Mouse (Mus musculus): ENCODE measurements around the gene Atp11a. TPM values are rescaled to one million over a fixed set of nuclear protein-coding genes. Genes with fewer than 3 reads are reported as not detected.

Gene Atp11a
- polyA plus RNA-seq, 1 experiment from 2014 or later, result 19.9 TPM

DNA sequence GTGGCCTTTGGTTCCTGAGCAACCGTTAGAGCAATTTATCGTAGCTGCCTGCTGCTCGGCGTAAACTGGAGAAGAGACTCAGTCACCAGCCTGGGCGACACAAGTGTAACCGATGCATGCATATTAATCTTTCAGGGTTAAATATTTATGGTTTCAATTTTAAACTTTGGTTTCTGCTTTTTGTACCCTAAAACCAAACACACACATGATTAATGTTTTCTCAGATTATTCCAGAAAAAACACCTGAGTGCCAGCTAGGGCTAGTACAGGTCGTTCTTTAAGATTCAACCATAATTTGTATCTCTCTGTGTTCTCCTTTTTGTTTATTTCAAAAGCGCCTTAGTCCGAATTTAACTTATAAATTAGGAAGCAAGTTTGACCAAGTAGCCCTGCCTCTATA lies 17.7 kb upstream of the Atp11a start:
- Histone ChIP-seq H3K4me1 (ENCODE audit: control insufficient read depth in 2 of 2, insufficient read depth in 2 of 2, low read length in 2 of 2) (no peaks in the 10 kb centered on the region), H3K9me3 (ENCODE audit: control insufficient read depth, low read length) (no peaks in the 10 kb centered on the region), H3K27me3 (ENCODE audit: control insufficient read depth, insufficient read depth, low read length) (no peaks in the 10 kb centered on the region), H3K4me2 (ENCODE audit: low read length) (no peak overlapping the region), H3K9ac (ENCODE audit: low read length) (no peak overlapping the region), H3K4me3 (ENCODE audit: control insufficient read depth in 1 of 2, insufficient read depth in 1 of 2, low read depth in 1 of 2, low read length in 2 of 2) (no peak overlapping the region), H3K36me3 (ENCODE audit: control insufficient read depth, insufficient read depth, low read length) (no peaks in the 10 kb centered on the region), H3K27ac (replicated peaks in 1 of 2; ENCODE audit: control insufficient read depth in 1 of 2, insufficient read depth in 1 of 2, low read depth in 2 of 2, low read length in 2 of 2) (no peak overlapping the region)
- ATAC-seq (ENCODE audit: insufficient number of reproducible peaks, insufficient read depth, low FRiP score, low read depth), result no peak
- 86% methylated on average over 9 of the region's 9 CpGs for WGBS

DNA sequence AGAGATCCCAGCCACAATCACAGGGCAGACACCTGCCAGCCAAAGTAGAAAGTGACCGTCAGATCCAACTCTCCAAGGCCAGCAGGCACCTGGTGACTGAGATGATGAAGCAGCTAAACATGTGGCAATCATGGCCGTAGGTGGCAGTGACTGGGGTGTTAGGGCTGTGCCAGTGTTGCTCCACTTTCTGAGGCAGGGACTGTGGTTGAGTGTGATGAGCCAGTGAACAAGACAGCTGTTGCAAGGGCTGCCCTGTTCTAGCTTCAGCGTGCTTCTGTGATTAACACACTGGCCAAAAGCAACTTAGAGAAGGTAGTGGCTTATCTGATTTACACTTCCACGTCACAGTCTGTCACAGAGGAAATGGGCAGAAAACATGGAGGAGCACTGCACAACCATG lies 13.4 kb upstream of the Atp11a start:
- H3K27me3 ChIP-seq (ENCODE audit: control insufficient read depth, insufficient read depth, low read length), result no peaks in the 10 kb centered on the region
- no peak overlapping the region for H3K27ac ChIP-seq (replicated peaks in 1 of 2; ENCODE audit: control insufficient read depth in 1 of 2, insufficient read depth in 1 of 2, low read depth in 2 of 2, low read length in 2 of 2)
- WGBS, result 75% methylated on average over 4 of the region's 4 CpGs
- peaks cover 6% of the 10 kb centered on the region; the same call in 1 of the 2 replicates for H3K9me3 ChIP-seq (ENCODE audit: control insufficient read depth, low read length)
- H3K4me1 ChIP-seq (ENCODE audit: control insufficient read depth in 2 of 2, insufficient read depth in 2 of 2, low read length in 2 of 2), result no peaks in the 10 kb centered on the region
- no peak overlapping the region for H3K4me3 ChIP-seq (ENCODE audit: control insufficient read depth in 1 of 2, insufficient read depth in 1 of 2, low read depth in 1 of 2, low read length in 2 of 2)
- no peaks in the 10 kb centered on the region for H3K36me3 ChIP-seq (ENCODE audit: control insufficient read depth, insufficient read depth, low read length)
- ATAC-seq (ENCODE audit: insufficient number of reproducible peaks, insufficient read depth, low FRiP score, low read depth), result no peak
- no peak overlapping the region for H3K4me2 ChIP-seq (ENCODE audit: low read length)
- no peak overlapping the region for H3K9ac ChIP-seq (ENCODE audit: low read length)

DNA sequence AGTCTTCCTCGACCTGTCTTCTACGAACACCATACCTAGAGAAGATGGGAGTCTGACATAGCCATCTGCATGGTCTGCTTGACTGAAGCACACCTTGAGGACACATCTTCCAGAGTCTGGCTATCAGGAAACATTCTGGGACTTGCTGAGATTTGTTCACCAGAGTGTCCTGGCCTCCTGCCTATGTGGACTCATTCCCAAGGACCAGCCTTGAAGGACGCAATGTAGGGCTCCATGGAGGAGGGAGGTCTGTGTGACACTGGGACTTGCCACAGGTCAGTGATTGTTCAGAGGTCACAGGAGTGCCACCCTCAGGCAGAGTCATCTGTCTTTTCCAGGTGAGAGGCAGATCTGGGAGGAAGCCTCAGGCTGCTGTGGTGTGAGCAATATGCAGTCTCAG lies 8.6 kb upstream of the Atp11a start:
- WGBS, result 84% methylated on average over 3 of the region's 3 CpGs
- no peak overlapping the region for H3K9ac ChIP-seq (ENCODE audit: low read length)
- H3K27ac ChIP-seq (replicated peaks in 1 of 2; ENCODE audit: control insufficient read depth in 1 of 2, insufficient read depth in 1 of 2, low read depth in 2 of 2, low read length in 2 of 2), result no peak overlapping the region
- no peaks in the 10 kb centered on the region for H3K27me3 ChIP-seq (ENCODE audit: control insufficient read depth, insufficient read depth, low read length)
- H3K4me2 ChIP-seq (ENCODE audit: low read length), result no peak overlapping the region
- no peak for ATAC-seq (ENCODE audit: insufficient number of reproducible peaks, insufficient read depth, low FRiP score, low read depth)
- no peaks in the 10 kb centered on the region for H3K36me3 ChIP-seq (ENCODE audit: control insufficient read depth, insufficient read depth, low read length)
- peaks cover 6% of the 10 kb centered on the region; the same call in 1 of the 2 replicates for H3K9me3 ChIP-seq (ENCODE audit: control insufficient read depth, low read length)
- H3K4me3 ChIP-seq (ENCODE audit: control insufficient read depth in 1 of 2, insufficient read depth in 1 of 2, low read depth in 1 of 2, low read length in 2 of 2), result no peak overlapping the region
- H3K4me1 ChIP-seq (ENCODE audit: control insufficient read depth in 2 of 2, insufficient read depth in 2 of 2, low read length in 2 of 2), result no peaks in the 10 kb centered on the region

DNA sequence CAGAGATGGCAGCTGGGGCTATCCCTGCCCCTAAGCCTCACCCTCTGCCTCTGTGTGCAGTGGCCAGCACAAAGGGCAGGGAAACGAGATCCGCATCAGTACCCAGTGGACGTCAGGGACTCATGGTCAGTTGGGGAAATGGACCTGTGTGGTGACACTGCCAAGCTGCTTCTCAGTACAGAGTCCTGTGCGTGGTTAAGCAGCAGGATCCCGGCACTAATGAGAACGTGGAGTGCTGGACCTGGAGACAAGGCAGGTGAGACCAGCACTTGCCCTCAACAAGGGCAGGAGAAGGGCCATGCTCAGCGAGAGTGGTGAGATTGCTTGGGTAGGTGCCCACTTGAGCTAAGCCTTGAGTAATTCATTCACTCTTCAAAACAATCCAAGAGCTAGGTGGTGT lies 7.7 kb upstream of the Atp11a start:
- no peak overlapping the region for H3K9ac ChIP-seq (ENCODE audit: low read length)
- 81% methylated on average over 7 of the region's 7 CpGs for WGBS
- no peak overlapping the region for H3K4me2 ChIP-seq (ENCODE audit: low read length)
- no peak overlapping the region for H3K27ac ChIP-seq (replicated peaks in 1 of 2; ENCODE audit: control insufficient read depth in 1 of 2, insufficient read depth in 1 of 2, low read depth in 2 of 2, low read length in 2 of 2)
- no peaks in the 10 kb centered on the region for H3K36me3 ChIP-seq (ENCODE audit: control insufficient read depth, insufficient read depth, low read length)
- H3K9me3 ChIP-seq (ENCODE audit: control insufficient read depth, low read length), result peaks cover 6% of the 10 kb centered on the region; the same call in 1 of the 2 replicates
- H3K27me3 ChIP-seq (ENCODE audit: control insufficient read depth, insufficient read depth, low read length), result no peaks in the 10 kb centered on the region; the same call in 1 of the 2 replicates
- no peak overlapping the region for H3K4me3 ChIP-seq (ENCODE audit: control insufficient read depth in 1 of 2, insufficient read depth in 1 of 2, low read depth in 1 of 2, low read length in 2 of 2)
- no peak for ATAC-seq (ENCODE audit: insufficient number of reproducible peaks, insufficient read depth, low FRiP score, low read depth)
- H3K4me1 ChIP-seq (ENCODE audit: control insufficient read depth in 2 of 2, insufficient read depth in 2 of 2, low read length in 2 of 2), result no peaks in the 10 kb centered on the region

DNA sequence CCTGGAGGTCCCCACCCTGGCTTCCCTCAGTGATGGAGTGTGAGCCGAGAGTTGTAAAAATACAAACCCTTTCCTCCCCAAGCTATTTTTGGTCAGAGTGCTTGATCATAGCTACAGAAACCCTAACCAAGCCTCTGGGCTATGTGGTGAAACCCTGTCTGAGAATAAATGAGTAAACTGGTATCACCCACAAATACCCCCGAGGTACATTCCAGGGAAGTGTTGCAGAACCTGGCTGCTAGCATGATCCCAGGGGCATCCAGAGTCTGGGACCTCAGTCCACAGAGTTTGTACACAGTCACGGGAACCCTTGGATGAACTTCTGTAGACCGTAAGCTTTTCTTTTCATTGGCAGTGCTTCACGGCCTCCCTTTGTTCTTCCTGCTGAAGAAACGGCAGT lies 3.8 kb upstream of the Atp11a start:
- Histone ChIP-seq H3K27ac (replicated peaks in 1 of 2; ENCODE audit: control insufficient read depth in 1 of 2, insufficient read depth in 1 of 2, low read depth in 2 of 2, low read length in 2 of 2) (no peak overlapping the region), H3K36me3 (ENCODE audit: control insufficient read depth, insufficient read depth, low read length) (no peaks in the 10 kb centered on the region), H3K4me3 (ENCODE audit: control insufficient read depth in 1 of 2, insufficient read depth in 1 of 2, low read depth in 1 of 2, low read length in 2 of 2) (no peak overlapping the region), H3K9ac (ENCODE audit: low read length) (no peak overlapping the region), H3K4me1 (ENCODE audit: control insufficient read depth in 2 of 2, insufficient read depth in 2 of 2, low read length in 2 of 2) (peaks cover 8 to 17% of the 10 kb centered on the region in 2 experiments; a peak in 3 of 4 replicates), H3K27me3 (ENCODE audit: control insufficient read depth, insufficient read depth, low read length) (no peaks in the 10 kb centered on the region; the same call in 1 of the 2 replicates), H3K9me3 (ENCODE audit: control insufficient read depth, low read length) (no peaks in the 10 kb centered on the region), H3K4me2 (ENCODE audit: low read length) (no peak overlapping the region)
- 64% methylated on average over 6 of the region's 6 CpGs for WGBS
- ATAC-seq (ENCODE audit: insufficient number of reproducible peaks, insufficient read depth, low FRiP score, low read depth), result no peak

DNA sequence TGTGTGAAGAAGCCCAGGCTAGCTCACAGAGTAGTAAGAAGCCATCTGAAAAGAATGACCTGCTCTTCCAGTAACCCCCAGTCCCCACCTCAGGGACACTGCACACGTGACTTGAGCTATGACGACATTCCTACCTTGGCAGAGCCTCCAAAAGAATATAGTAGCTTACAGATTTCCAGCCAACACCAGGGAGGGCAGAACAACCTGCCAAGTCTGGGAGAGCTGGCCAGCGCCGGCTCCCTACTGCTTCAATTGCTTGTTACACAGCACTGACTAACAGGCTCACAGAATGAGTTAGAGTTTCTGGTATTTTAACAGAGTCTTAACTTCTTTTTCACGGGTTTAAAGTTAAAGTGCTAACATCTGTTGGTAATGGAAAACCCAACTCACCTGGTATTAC lies 2.7 kb upstream of the Atp11a start:
- Histone ChIP-seq H3K4me1 (ENCODE audit: control insufficient read depth in 2 of 2, insufficient read depth in 2 of 2, low read length in 2 of 2) (peaks cover 14 to 26% of the 10 kb centered on the region in 2 experiments), H3K27ac (replicated peaks in 1 of 2; ENCODE audit: control insufficient read depth in 1 of 2, insufficient read depth in 1 of 2, low read depth in 2 of 2, low read length in 2 of 2) (no peak overlapping the region), H3K27me3 (ENCODE audit: control insufficient read depth, insufficient read depth, low read length) (no peaks in the 10 kb centered on the region; the same call in 1 of the 2 replicates), H3K4me2 (ENCODE audit: low read length) (no peak overlapping the region), H3K36me3 (ENCODE audit: control insufficient read depth, insufficient read depth, low read length) (no peaks in the 10 kb centered on the region), H3K9me3 (ENCODE audit: control insufficient read depth, low read length) (no peaks in the 10 kb centered on the region), H3K4me3 (ENCODE audit: control insufficient read depth in 1 of 2, insufficient read depth in 1 of 2, low read depth in 1 of 2, low read length in 2 of 2) (no peak overlapping the region), H3K9ac (ENCODE audit: low read length) (no peak overlapping the region)
- no peak for ATAC-seq (ENCODE audit: insufficient number of reproducible peaks, insufficient read depth, low FRiP score, low read depth)
- 68% methylated on average over 5 of the region's 5 CpGs for WGBS

DNA sequence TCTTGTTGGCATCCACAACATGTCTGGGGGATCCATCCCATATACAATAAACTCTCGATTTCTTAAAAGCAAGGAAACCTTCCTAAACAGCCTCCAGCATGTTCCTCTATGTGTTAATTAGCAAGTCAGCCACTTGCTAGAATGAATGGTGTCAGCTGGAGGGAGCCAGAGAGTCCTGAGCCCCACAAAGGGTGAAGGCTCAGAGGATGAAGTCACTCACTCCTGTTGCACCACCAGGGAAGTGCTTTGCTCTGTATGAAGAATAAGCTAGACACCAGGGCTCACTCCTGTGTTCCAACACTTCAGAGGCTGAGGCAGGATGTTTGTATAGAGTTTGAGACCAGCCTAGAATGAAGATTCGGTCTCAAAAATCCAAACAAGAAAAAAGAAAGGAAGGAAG lies 1.5 kb upstream of the Atp11a start:
- WGBS, result 39% methylated on average over 2 of the region's 2 CpGs
- Histone ChIP-seq H3K9ac (ENCODE audit: low read length) (no peak overlapping the region), H3K27me3 (ENCODE audit: control insufficient read depth, insufficient read depth, low read length) (no peaks in the 10 kb centered on the region; the same call in 1 of the 2 replicates), H3K4me1 (ENCODE audit: control insufficient read depth in 2 of 2, insufficient read depth in 2 of 2, low read length in 2 of 2) (peaks cover 14 to 31% of the 10 kb centered on the region in 2 experiments), H3K36me3 (ENCODE audit: control insufficient read depth, insufficient read depth, low read length) (no peaks in the 10 kb centered on the region), H3K4me3 (ENCODE audit: control insufficient read depth in 1 of 2, insufficient read depth in 1 of 2, low read depth in 1 of 2, low read length in 2 of 2) (no peak overlapping the region), H3K4me2 (ENCODE audit: low read length) (no peak overlapping the region), H3K9me3 (ENCODE audit: control insufficient read depth, low read length) (no peaks in the 10 kb centered on the region), H3K27ac (replicated peaks in 1 of 2; ENCODE audit: control insufficient read depth in 1 of 2, insufficient read depth in 1 of 2, low read depth in 2 of 2, low read length in 2 of 2) (peak overlapping the region in 1 of 2 experiments; percentile 84; a peak in 1 of 4 replicates)
- ATAC-seq (ENCODE audit: insufficient number of reproducible peaks, insufficient read depth, low FRiP score, low read depth), result no peak

DNA sequence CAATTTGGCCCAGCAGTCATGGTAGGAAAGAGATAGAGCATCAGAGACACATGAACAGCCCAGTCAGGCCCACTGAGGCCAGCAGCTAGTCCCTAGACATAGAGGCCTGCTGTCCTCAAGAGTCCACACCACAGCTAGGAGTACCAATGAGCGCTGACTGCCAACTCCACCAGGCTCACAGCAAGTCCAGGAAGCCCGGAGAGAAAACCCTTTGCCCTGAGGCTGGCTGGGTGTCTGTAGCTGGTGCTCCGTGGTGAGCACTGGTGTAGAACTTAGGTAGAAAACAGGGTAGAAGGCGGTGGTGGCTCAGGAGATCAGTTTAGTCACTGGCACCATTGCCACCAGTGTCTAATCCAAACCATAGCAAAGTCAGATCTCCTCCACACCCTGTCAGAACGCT lies 988 bp upstream of the Atp11a start:
- H3K4me2 ChIP-seq (ENCODE audit: low read length), result no peak overlapping the region
- H3K4me3 ChIP-seq (ENCODE audit: control insufficient read depth in 1 of 2, insufficient read depth in 1 of 2, low read depth in 1 of 2, low read length in 2 of 2), result no peak overlapping the region
- no peak overlapping the region for H3K9ac ChIP-seq (ENCODE audit: low read length)
- no peak for ATAC-seq (ENCODE audit: insufficient number of reproducible peaks, insufficient read depth, low FRiP score, low read depth)
- H3K9me3 ChIP-seq (ENCODE audit: control insufficient read depth, low read length), result no peaks in the 10 kb centered on the region
- peaks cover 17 to 34% of the 10 kb centered on the region in 2 experiments for H3K4me1 ChIP-seq (ENCODE audit: control insufficient read depth in 2 of 2, insufficient read depth in 2 of 2, low read length in 2 of 2)
- peak overlapping the region in 1 of 2 experiments; percentile 84; a peak in 2 of 4 replicates for H3K27ac ChIP-seq (replicated peaks in 1 of 2; ENCODE audit: control insufficient read depth in 1 of 2, insufficient read depth in 1 of 2, low read depth in 2 of 2, low read length in 2 of 2)
- H3K36me3 ChIP-seq (ENCODE audit: control insufficient read depth, insufficient read depth, low read length), result no peaks in the 10 kb centered on the region
- no peaks in the 10 kb centered on the region; the same call in 1 of the 2 replicates for H3K27me3 ChIP-seq (ENCODE audit: control insufficient read depth, insufficient read depth, low read length)
- WGBS, result 83% methylated on average over 5 of the region's 5 CpGs
